Mouse (Mus musculus) myocyte (in vitro differentiated cells): Measurements from ENCODE around the gene Dnmt3l.

Experiments used
- REST ChIP-seq: IDR thresholded peaks from one replicate; pipeline ENCODE4 v1.6.1; 2011; ENCODE audit warnings: mild to moderate bottlenecking, control low read depth, moderate library complexity; ENCODE audit not compliant: insufficient read depth, insufficient read length
- TCF12 ChIP-seq: IDR thresholded peaks from one replicate; pipeline ENCODE4 v1.6.1; 2011; ENCODE audit warnings: mild to moderate bottlenecking, control low read depth; ENCODE audit not compliant: poor library complexity, insufficient read depth, severe bottlenecking

DNA sequence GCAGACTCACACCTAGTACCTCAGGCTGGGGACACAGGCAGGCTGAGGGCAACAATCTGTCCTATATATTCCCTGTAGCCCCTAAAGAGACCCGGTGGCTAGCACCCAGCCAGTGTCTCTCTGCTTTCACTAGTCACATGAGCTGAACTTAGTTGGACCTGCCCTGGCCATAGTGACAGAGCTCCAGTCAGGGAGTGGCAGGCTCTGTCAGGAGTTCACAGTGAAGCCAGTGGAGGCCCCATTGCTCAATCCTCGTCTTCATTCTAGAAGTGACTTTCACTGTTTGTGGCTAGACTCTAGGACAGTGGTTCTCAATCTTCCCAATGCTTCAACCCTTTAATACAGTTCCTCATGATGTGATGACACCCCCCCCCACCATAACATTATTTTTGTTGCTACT lies 9.8 kb upstream of the Dnmt3l start:
- TF ChIP-seq TCF12, result no peak
- TF ChIP-seq REST, result no peak
